Mouse (Mus musculus): ENCODE results near the gene Tsfm. TPM values are rescaled to one million over a fixed set of nuclear protein-coding genes. Genes with fewer than 3 reads are reported as not detected.

Gene Tsfm
- total and polyA plus RNA-seq, 2 experiments from 2014 or later = 29.3 to 60.7 TPM

DNA sequence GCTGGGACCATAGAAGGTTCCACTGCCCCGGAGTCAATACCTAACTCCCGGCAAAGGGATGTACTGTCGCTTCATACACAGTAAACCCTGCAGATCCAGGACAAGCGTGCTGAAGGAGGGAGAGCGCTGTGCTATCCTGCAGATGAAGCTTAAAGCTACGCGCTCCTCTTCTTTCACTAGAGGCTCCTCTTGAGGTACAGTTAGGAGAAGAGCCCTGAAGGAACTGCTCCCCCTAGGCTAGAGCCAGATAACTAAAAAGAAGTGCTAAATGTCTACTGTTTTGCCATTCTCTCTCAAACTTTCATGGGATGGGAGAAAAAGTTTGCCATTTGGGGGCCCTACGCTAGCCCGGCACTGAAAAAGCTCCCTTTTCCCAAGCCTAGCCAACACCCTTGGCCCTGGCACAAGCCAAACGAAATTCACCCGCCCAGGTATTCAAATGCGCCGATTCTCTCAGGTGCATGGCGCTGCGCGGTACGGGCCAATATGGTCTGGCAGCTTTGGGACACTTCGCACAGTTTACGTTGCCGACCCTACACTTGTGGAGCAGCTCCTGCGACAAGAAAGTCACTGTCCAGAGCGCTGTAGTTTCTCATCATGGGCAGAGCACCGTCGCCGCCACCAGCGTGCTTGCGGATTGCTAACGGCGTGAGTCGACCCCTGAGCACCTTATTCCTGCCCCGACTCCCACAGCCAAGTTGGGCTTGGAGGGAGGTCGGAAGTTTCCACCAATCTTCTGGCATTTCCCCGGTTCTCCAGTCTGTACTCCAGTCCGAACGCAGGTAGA, 18.2 kb upstream of the Tsfm start:
- Histone ChIP-seq H3K9me3 (ENCODE audit: low read length) (no peaks in the 10 kb centered on the region), H3K9ac (replicated peaks; ENCODE audit: low read length, poor library complexity, severe bottlenecking) (no peak overlapping the region), H3K27ac (ENCODE audit: low read depth, low read length) (no peak overlapping the region), H3K36me3 (ENCODE audit: insufficient read depth, low read length) (peaks cover 3% of the 10 kb centered on the region; the same call in 1 of the 2 replicates), H3K4me3 (ENCODE audit: low read depth, low read length) (no peak overlapping the region), H3K27me3 (ENCODE audit: insufficient read depth, low read length) (peaks cover 33% of the 10 kb centered on the region), H3K4me2 (ENCODE audit: low read depth, low read length, poor library complexity, severe bottlenecking) (no peak overlapping the region), H3K4me1 (ENCODE audit: insufficient read depth, low read length) (no peaks in the 10 kb centered on the region)
- 6% methylated on average over 35 of the region's 35 CpGs for WGBS
- ATAC-seq (ENCODE audit: low FRiP score) = no peak
- DNase-seq (ENCODE audit: low spot score) = no peak
- TF ChIP-seq CTCF (IDR thresholded peaks at IDR 0.05) = peak; percentile 29; the same call in 1 of the 2 replicates

DNA sequence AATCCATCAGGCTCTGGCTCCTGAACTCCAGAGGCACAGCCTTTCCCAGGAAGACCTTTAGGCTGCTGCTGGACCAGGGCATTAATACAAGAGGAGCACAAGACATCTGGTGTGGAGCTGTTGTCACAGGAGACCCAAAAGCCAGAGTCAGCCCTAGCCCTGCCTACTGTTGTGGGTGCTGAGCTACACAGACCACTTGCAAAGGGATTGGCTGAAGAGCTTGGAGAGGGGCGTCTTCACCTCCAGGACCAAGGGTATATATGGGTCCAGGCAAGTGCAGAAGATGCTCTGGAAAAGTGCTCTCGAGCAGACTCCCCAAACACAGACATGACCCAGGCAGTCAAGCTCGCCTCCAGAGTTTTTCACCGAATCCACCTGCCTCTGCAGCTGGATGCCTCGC, 17.3 kb upstream of the Tsfm start, which contains the start of gene Cyp27b1:
TSS of gene Cyp27b1 (plus strand) at position 297 of the 400 bp plus-strand sequence.
- Histone ChIP-seq H3K36me3 (ENCODE audit: insufficient read depth, low read length) (no peaks in the 10 kb centered on the region), H3K4me3 (ENCODE audit: low read depth, low read length) (no peak within 1 kb of the TSS), H3K27ac (ENCODE audit: low read depth, low read length) (no peak within 1 kb of the TSS), H3K9ac (replicated peaks; ENCODE audit: low read length, poor library complexity, severe bottlenecking) (no peak within 1 kb of the TSS), H3K4me1 (ENCODE audit: insufficient read depth, low read length) (no peaks in the 10 kb centered on the region), H3K27me3 (ENCODE audit: insufficient read depth, low read length) (peaks cover 33% of the 10 kb centered on the region), H3K9me3 (ENCODE audit: low read length) (no peaks in the 10 kb centered on the region), H3K4me2 (ENCODE audit: low read depth, low read length, poor library complexity, severe bottlenecking) (no peak within 1 kb of the TSS)
- DNase-seq (ENCODE audit: low spot score) (no peak), ATAC-seq (ENCODE audit: low FRiP score) (no peak)
- 29% methylated on average over 5 of the region's 5 CpGs for WGBS
- TF ChIP-seq CTCF (IDR thresholded peaks at IDR 0.05) = no peak

GRCm38 (mm10) chr10:127043187-127043586, 12.5 kb upstream of the Tsfm start:
- Histone ChIP-seq H3K9ac (replicated peaks; ENCODE audit: low read length, poor library complexity, severe bottlenecking) (no peak overlapping the region), H3K27ac (ENCODE audit: low read depth, low read length) (no peak overlapping the region), H3K4me2 (ENCODE audit: low read depth, low read length, poor library complexity, severe bottlenecking) (no peak overlapping the region), H3K4me1 (ENCODE audit: insufficient read depth, low read length) (no peaks in the 10 kb centered on the region; the same call in 1 of the 2 replicates), H3K27me3 (ENCODE audit: insufficient read depth, low read length) (peaks cover 11% of the 10 kb centered on the region), H3K36me3 (ENCODE audit: insufficient read depth, low read length) (no peaks in the 10 kb centered on the region), H3K4me3 (ENCODE audit: low read depth, low read length) (no peak overlapping the region), H3K9me3 (ENCODE audit: low read length) (no peaks in the 10 kb centered on the region)
- WGBS = 51% methylated on average over 6 of the region's 6 CpGs
- no peak for DNase-seq (ENCODE audit: low spot score)
- no peak for TF ChIP-seq CTCF (IDR thresholded peaks at IDR 0.05)
- ATAC-seq (ENCODE audit: low FRiP score) = no peak

GRCm38 (mm10) chr10:127042468-127043115, 12.0 kb upstream of the Tsfm start:
- 0 out of 2 replicates have a peak overlapping the region, but pooled peaks have one; percentile 71 for H3K9ac ChIP-seq (replicated peaks; ENCODE audit: low read length, poor library complexity, severe bottlenecking)
- WGBS = 18% methylated on average over 5 of the region's 5 CpGs
- peak overlapping the region; percentile 94 for H3K4me2 ChIP-seq (ENCODE audit: low read depth, low read length, poor library complexity, severe bottlenecking)
- H3K36me3 ChIP-seq (ENCODE audit: insufficient read depth, low read length) = no peaks in the 10 kb centered on the region
- peaks cover 5% of the 10 kb centered on the region; the same call in 1 of the 2 replicates for H3K27me3 ChIP-seq (ENCODE audit: insufficient read depth, low read length)
- no peak for ATAC-seq (ENCODE audit: low FRiP score)
- no peak for DNase-seq (ENCODE audit: low spot score)
- H3K27ac ChIP-seq (ENCODE audit: low read depth, low read length) = no peak overlapping the region
- no peaks in the 10 kb centered on the region for H3K9me3 ChIP-seq (ENCODE audit: low read length)
- H3K4me1 ChIP-seq (ENCODE audit: insufficient read depth, low read length) = no peaks in the 10 kb centered on the region; the same call in 1 of the 2 replicates
- H3K4me3 ChIP-seq (ENCODE audit: low read depth, low read length) = peak overlapping the region; percentile 79
- no peak for TF ChIP-seq CTCF (IDR thresholded peaks at IDR 0.05)

GRCm38 (mm10) chr10:127041774-127042338, 11.2 kb upstream of the Tsfm start:
- Histone ChIP-seq H3K27me3 (ENCODE audit: insufficient read depth, low read length) (0 out of 2 replicates have a peak, but pooled peaks cover 4% of the 10 kb centered on the region), H3K36me3 (ENCODE audit: insufficient read depth, low read length) (no peaks in the 10 kb centered on the region), H3K27ac (ENCODE audit: low read depth, low read length) (peak overlapping the region; percentile 39; the same call in 1 of the 2 replicates), H3K4me2 (ENCODE audit: low read depth, low read length, poor library complexity, severe bottlenecking) (peak overlapping the region; percentile 94), H3K4me3 (ENCODE audit: low read depth, low read length) (peak overlapping the region; percentile 79), H3K9me3 (ENCODE audit: low read length) (no peaks in the 10 kb centered on the region), H3K4me1 (ENCODE audit: insufficient read depth, low read length) (no peaks in the 10 kb centered on the region; the same call in 1 of the 2 replicates), H3K9ac (replicated peaks; ENCODE audit: low read length, poor library complexity, severe bottlenecking) (peak overlapping the region; percentile 71)
- no peak for TF ChIP-seq CTCF (IDR thresholded peaks at IDR 0.05)
- DNase-seq (ENCODE audit: low spot score) = peak; percentile 94
- WGBS = under 1% methylated on average over 44 of the region's 44 CpGs
- ATAC-seq (ENCODE audit: low FRiP score) = peak; percentile 80
